Mouse (Mus musculus): ENCODE results near the gene Fgf9.

The Fgf9 gene

DNA sequence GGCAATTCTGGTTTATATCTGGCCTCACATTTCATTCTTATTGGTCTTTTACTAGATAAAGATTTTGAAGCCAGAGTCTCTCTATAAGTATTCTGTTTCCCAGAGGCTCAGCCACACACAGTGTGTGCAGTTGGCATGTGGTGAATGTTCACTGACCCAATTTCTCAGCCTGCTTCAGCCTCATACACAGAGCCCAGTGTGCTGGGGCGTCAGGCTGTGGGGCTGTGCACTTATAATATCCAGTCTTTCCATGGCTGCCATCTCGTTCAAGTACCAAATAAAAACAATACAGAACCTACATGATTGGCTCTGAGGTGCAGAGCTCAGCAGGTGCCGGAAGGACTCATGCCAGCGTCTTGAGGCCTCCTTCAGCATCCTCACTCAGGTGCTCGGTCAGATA is 19.1 kb downstream of the Fgf9 start:
- DNase-seq (ENCODE audit: low spot score) = no peak

DNA sequence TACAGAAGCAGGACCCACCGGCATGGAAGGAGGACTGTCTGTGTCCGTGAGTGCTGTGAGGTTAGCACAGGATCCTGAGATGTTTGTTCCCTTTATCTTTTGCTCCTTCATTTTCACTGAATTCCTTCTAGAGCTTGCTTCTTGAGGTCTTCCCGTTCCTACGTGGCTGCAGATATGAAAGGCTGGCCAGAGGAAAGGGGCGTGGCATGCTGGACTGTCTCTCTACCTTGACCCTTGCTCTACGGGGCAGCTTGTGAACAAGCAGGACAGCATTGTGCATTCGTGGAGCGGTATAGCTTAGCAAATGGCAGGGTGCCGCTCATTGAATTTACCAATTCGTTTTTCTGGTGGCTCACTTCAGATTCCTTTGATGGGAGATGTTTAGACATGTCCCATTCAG is 21.0 kb downstream of the Fgf9 start:
- DNase-seq (ENCODE audit: low spot score) = no peak

DNA sequence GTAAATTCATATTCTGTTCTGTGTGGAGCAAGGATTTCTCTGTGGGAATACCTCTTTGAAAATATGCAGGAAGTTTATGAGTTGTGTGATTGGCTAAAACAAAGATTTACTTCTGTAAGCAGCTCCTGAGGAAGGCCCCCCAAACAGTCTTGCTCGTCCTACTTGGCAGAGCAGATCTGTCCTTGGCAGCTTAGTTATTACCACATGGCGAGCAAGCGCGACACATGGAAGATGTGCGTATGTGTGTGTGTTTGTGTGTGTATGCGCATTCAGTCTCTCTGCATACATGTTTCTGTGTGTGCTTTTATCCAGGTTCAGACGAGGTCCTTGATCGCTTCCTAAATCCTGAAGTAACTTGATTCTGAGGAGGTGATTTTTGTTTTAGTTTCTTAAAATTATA is 29.3 kb downstream of the Fgf9 start:
- DNase-seq (ENCODE audit: low spot score) = no peak

DNA sequence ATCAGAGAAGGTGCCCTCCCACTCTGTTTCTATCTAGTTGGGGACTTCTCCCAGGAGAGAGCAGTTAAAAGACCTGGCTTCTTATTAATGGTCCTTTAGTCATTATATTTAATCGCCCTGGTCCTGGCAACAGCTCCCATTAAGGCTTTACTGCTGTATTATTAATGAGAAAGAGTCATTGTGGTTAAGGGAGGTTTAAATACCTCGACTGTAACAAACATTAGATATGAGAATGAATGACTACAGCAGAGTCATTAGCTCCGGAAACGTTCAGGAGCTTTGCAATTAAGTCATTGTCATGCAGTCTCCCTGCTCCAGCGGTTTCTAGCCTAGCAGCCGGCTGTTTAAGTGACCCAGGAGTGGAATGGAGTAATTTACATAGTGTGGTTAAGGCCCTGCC is 31.0 kb downstream of the Fgf9 start:
- no peak for DNase-seq (ENCODE audit: low spot score)

- no peak for DNase-seq (ENCODE audit: low spot score)
These were observed 33.9 kb downstream of the Fgf9 start for GRCm38 (mm10) chr14:58104266-58104665.

DNA sequence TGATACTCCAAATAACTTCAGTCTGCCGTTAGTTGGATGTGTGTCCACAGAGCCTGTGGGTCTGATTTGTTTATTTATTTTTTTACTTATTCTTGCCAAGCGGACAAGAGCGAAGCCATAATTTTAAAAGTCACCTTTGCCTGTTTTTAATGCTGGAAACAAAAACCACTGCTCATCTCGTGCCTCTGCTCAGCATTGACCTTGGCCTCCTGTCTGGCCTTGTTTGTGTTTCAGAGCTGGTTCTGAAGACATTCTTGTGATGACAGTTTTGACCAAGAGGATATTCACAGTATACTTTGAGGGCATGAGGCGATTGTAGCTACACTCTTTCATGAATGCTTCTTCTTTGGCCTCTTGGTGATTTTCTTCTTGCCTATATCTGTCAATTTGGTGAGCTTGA is 35.2 kb downstream of the Fgf9 start:
- DNase-seq (ENCODE audit: low spot score) = no peak

DNA sequence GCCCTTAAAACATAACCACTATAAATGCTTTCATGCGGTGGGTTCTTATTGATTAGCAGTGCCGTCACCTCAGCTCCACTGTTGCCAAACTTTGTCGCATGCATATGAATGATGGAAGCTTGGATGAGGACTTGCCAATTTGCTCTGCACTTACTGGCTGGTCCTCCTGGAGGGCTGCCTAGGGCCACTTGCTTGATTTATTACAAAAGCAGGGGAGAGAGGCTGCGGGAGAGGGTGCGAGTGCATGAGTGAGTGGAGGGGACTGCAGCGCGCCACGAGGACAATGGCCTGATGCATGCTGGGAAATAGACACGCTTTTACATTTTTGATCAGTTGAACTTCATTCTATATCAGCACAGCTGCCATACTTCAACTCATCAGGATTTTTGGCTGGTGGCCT is 39.3 kb downstream of the Fgf9 start:
- DNase-seq (ENCODE audit: low spot score) = no peak

DNA sequence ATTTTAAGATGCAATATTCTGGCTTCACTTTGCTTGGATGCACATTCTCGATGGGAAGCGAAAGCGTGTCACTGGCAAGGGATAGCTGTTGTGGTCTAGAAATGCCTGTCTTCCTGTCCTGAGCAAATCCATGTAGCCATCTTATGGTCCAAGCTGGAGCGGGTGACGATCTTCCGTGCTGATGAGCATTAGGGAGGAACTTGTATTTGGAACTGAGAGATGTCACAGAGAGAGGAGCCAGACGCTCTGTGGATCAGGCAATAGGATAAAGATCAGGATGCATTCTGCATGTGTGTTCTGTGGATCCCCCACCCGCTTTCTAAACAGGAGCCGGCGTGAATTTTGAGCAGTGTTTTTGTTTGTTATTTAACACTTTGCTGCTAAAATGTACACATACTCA is 41.2 kb downstream of the Fgf9 start:
- no peak for DNase-seq (ENCODE audit: low spot score)

GRCm38 (mm10) chr14:58112341-58112740 is 42.0 kb downstream of the Fgf9 start:
- no peak for DNase-seq (ENCODE audit: low spot score)

DNA sequence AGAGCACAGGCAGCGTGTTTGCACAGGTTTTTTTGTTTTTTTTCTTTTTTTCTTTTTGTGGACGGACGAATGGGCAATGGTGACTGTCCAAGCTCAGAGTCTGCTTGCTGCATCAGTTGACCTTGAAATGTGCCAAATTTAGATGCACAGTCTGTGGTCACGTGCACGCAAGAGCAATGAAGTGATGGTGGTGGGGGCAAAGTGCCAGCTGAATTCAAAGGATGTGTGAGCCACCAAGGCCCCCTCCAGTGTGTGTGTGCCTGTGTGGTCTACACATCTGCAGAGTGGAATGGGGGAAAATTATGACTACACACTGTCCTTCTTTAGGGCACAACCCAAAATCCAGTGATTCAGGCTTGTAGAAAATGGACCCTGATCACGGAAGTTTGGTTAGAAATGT is 42.8 kb downstream of the Fgf9 start:
- DNase-seq (ENCODE audit: low spot score) = no peak

- DNase-seq (ENCODE audit: low spot score) = no peak
These were observed 43.8 kb downstream of the Fgf9 start for GRCm38 (mm10) chr14:58114146-58114545.

DNA sequence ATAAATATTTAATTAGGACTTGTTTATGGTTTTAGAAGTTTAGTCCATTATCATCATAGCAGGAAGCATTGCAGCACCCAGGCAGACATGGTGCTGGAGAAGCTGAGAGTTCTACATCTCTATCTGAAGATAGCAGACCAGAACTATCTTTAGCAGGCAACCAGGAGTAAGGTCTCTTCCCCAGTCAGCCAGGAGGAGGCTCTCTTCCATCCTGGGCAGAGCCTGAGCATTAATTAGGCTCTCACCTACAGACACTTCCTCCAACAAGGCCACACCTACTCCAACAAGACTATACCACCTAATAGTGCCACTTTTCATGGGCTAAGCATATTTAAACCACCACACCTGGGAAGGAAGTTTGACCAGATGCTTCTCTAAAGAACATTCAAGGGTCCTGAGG is 54.3 kb downstream of the Fgf9 start:
- no peak for DNase-seq (ENCODE audit: low spot score)

GRCm38 (mm10) chr14:58126508-58126907 is 56.2 kb downstream of the Fgf9 start:
- no peak for DNase-seq (ENCODE audit: low spot score)

DNA sequence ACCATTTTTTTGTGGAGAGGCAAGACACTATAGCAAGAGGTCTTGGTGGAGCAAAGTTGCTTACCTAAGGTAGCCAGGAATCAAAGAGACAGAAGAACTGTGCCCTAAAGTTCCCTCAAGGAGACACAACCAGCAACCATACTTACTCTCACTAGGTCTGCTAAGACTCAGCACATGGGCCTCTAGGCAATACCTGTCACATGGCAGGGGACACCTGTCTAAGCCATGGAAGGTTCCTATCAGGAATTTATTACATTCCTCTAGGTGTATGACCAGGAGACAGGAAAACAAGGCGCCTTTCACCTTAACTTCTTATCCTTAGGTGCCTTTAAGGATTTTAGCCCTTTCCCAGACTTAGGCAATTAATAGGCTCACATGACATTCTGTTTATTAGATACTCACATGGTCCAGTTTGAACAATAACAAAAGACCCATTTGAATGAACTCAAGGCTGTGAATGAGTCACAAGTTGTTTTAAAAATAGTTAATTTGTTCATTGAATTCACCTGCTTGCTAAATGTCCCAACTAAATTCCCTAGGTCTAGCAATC is 69.2 kb downstream of the Fgf9 start:
- DNase-seq (ENCODE audit: low spot score) = no peak

- no peak for DNase-seq (ENCODE audit: low spot score)
These were observed 79.5 kb downstream of the Fgf9 start for GRCm38 (mm10) chr14:58149637-58150470.

DNA sequence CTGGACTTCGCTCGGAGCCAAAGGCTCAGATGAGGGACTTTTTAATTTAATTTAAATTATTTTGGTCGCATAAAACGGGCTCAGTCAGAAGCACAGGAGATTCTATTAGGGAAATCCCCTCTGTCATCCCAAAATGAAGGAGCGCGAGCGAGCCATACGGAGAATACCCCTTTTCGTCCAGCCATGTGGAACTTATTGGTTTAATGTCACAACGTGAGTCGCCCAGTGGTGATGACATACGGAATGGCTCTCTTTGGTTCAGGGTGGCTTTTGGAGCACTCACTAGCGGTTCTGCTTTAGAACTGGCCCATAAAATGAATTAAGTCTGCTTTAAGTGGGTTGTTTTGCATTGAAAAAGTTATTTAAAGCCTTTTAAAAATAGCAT is 80.1 kb downstream of the Fgf9 start:
- DNase-seq (ENCODE audit: low spot score) = no peak

DNA sequence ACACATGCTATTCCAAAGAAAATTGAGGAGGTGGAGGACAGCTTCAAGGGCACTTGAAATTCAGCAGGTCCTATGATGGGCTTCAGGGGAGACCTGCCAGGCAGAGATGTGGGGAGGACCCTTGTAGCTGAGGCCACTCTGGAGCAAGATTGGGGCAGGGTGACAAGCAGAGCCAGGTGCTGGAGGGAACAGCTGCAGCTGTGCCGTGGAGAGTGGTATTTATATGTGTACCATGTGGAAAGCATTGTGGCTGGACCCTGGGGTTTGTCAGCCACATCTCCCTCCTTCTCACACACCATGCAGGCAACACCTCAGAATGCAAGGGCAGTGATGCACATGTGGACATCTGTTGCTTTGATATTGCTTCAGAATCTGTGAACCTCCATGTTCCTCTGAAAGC is 81.8 kb downstream of the Fgf9 start:
- no peak for DNase-seq (ENCODE audit: low spot score)

GRCm38 (mm10) chr14:58153470-58154416 is 83.4 kb downstream of the Fgf9 start:
- DNase-seq (ENCODE audit: low spot score) = no peak

- no peak for DNase-seq (ENCODE audit: low spot score)
These were observed 90.3 kb downstream of the Fgf9 start for GRCm38 (mm10) chr14:58160624-58161023.
